Mouse (Mus musculus) ES-Bruce4 (cell line): Measurements from ENCODE around the gene Bcl2. TPM values are rescaled to one million over a fixed set of nuclear protein-coding genes. Genes with fewer than 3 reads are reported as not detected.

Source experiments
- H3K27ac ChIP-seq: 2 replicates; pipeline ENCODE4 v1.5.1; 2012; ENCODE audit warnings: low read length, inconsistent platforms; ENCODE audit not compliant: insufficient read depth
- H3K27me3 ChIP-seq: 2 replicates; pipeline ENCODE4 v1.6.1; 2012; ENCODE audit warnings: mild to moderate bottlenecking, low read length, inconsistent platforms; ENCODE audit not compliant: control insufficient read depth, poor library complexity, insufficient read depth, severe bottlenecking
- H3K36me3 ChIP-seq: 2 replicates; pipeline ENCODE4 v1.6.1; 2012; ENCODE audit warnings: inconsistent platforms, mild to moderate bottlenecking, low read length, moderate library complexity; ENCODE audit not compliant: control insufficient read depth, poor library complexity, insufficient read depth, severe bottlenecking
- H3K4me1 ChIP-seq: one replicate; pipeline ENCODE4 v1.8.1; 2011; ENCODE audit warnings: low read length; ENCODE audit not compliant: control insufficient read depth, insufficient read depth
- H3K4me3 ChIP-seq: 2 replicates; pipeline ENCODE4 v1.5.1; 2011; ENCODE audit warnings: low read depth, mild to moderate bottlenecking, low read length
- H3K9ac ChIP-seq: 2 replicates; pipeline ENCODE4 v1.6.1; 2012; ENCODE audit warnings: low read depth, mild to moderate bottlenecking, inconsistent platforms; ENCODE audit not compliant: poor library complexity, severe bottlenecking
- H3K9me3 ChIP-seq: replicated peaks from 2 replicates; pipeline ENCODE4 v1.6.1; 2012; ENCODE audit warnings: mild to moderate bottlenecking, low read length, inconsistent platforms; ENCODE audit not compliant: control insufficient read depth, poor library complexity, insufficient read depth, severe bottlenecking
- CTCF ChIP-seq: IDR thresholded peaks from one replicate; pipeline ENCODE4 v1.8.1; 2011; ENCODE audit warnings: low read depth, low read length
- EP300 ChIP-seq: IDR thresholded peaks from 2 replicates; pipeline ENCODE4 v1.6.1; 2011; ENCODE audit warnings: low read depth, low read length; ENCODE audit not compliant: insufficient read depth
- POLR2A ChIP-seq: IDR thresholded peaks from one replicate; pipeline ENCODE4 v1.8.1; 2011; ENCODE audit warnings: low read length; ENCODE audit not compliant: insufficient read depth
- polyA plus RNA-seq: library from polyadenylated mRNA; stranded (reverse); fragments of >200 nt; gene quantifications from 2 replicates; pipeline ENCODE4 v1.2.4, GENCODE M21; 2011; ENCODE audit warnings: low read depth; ENCODE audit not compliant: missing spikeins, insufficient read depth, insufficient read length

Gene Bcl2
- polyA plus RNA-seq, 1 experiment: 3.0 TPM

GRCm38 (mm10) chr1:106650427-106650826 is 63.6 kb downstream of the Bcl2 start:
- Histone ChIP-seq H3K27me3 (no peaks in the 10 kb centered on the region), H3K9ac (no peak overlapping the region), H3K36me3 (no peaks in the 10 kb centered on the region), H3K9me3 (no peaks in the 10 kb centered on the region), H3K4me3 (no peak overlapping the region), H3K27ac (no peak overlapping the region), H3K4me1 (no peaks in the 10 kb centered on the region)
- no peak for TF ChIP-seq POLR2A
- no peak for TF ChIP-seq CTCF
- no peak for TF ChIP-seq EP300

GRCm38 (mm10) chr1:106647336-106647735 is 66.7 kb downstream of the Bcl2 start:
- TF ChIP-seq POLR2A (no peak), EP300 (no peak), CTCF (no peak)
- Histone ChIP-seq H3K27me3 (no peaks in the 10 kb centered on the region), H3K9ac (no peak overlapping the region), H3K9me3 (no peaks in the 10 kb centered on the region), H3K4me1 (no peaks in the 10 kb centered on the region), H3K27ac (no peak overlapping the region), H3K36me3 (no peaks in the 10 kb centered on the region), H3K4me3 (no peak overlapping the region)

GRCm38 (mm10) chr1:106644566-106644965 is 69.5 kb downstream of the Bcl2 start:
- Histone ChIP-seq H3K36me3 (no peaks in the 10 kb centered on the region), H3K4me1 (no peaks in the 10 kb centered on the region), H3K9me3 (no peaks in the 10 kb centered on the region), H3K9ac (no peak overlapping the region), H3K27ac (no peak overlapping the region), H3K27me3 (no peaks in the 10 kb centered on the region), H3K4me3 (no peak overlapping the region)
- TF ChIP-seq EP300 (no peak), POLR2A (no peak), CTCF (no peak)

- Histone ChIP-seq H3K9ac (no peak overlapping the region), H3K9me3 (no peaks in the 10 kb centered on the region), H3K27ac (no peak overlapping the region), H3K4me1 (no peaks in the 10 kb centered on the region), H3K27me3 (no peaks in the 10 kb centered on the region), H3K4me3 (no peak overlapping the region), H3K36me3 (no peaks in the 10 kb centered on the region)
- TF ChIP-seq CTCF (no peak), EP300 (no peak), POLR2A (no peak)
Observed at GRCm38 (mm10) chr1:106643527-106643926, 70.5 kb downstream of the Bcl2 start.

- no peak overlapping the region for H3K4me3 ChIP-seq
- H3K9ac ChIP-seq: no peak overlapping the region
- H3K36me3 ChIP-seq: no peaks in the 10 kb centered on the region
- H3K27me3 ChIP-seq: no peaks in the 10 kb centered on the region
- H3K9me3 ChIP-seq: no peaks in the 10 kb centered on the region
- no peaks in the 10 kb centered on the region for H3K4me1 ChIP-seq
- TF ChIP-seq EP300 (no peak), CTCF (no peak), POLR2A (no peak)
- no peak overlapping the region for H3K27ac ChIP-seq
Observed at GRCm38 (mm10) chr1:106640577-106640976, 73.5 kb downstream of the Bcl2 start.

- TF ChIP-seq EP300: no peak
- TF ChIP-seq POLR2A: no peak
- TF ChIP-seq CTCF: no peak
- H3K9me3 ChIP-seq: no peaks in the 10 kb centered on the region
Observed at GRCm38 (mm10) chr1:106637705-106638104, 76.4 kb downstream of the Bcl2 start.

More at GRCm38 (mm10) chr1:106637705-106638104, 76.4 kb downstream of the Bcl2 start:
- no peaks in the 10 kb centered on the region for H3K36me3 ChIP-seq
- H3K4me3 ChIP-seq: no peak overlapping the region
- H3K27me3 ChIP-seq: no peaks in the 10 kb centered on the region
- no peaks in the 10 kb centered on the region for H3K4me1 ChIP-seq
- no peak overlapping the region for H3K27ac ChIP-seq
- H3K9ac ChIP-seq: no peak overlapping the region
